Mouse (Mus musculus): Measurements from ENCODE around the gene Cfap73.

DNA sequence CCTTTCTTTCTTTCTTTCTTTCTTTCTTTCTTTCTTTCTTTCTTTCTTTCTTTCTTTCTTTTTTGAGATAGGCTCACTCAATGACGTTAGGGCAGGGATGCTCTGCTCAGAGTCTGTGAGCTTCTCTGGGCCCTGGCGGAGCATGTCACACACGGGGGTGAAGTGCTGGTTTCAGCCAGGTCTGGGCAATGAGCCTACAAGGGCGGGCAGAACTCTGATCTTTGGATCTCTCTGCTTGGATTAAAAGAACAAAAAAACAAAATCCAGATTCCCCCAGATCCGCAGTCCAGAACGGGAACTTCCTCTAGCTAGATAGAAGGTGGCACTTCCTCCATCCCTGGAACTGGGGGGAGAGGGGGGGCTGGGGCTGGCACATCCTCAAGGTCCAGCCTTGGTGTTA, 11.8 kb upstream of the Cfap73 start:
- TF ChIP-seq EP300 (IDR thresholded peaks at IDR 0.05; ENCODE audit: low read length) (no peak), MAX (IDR thresholded peaks at IDR 0.05; ENCODE audit: low read length) (no peak), RCOR1 (conservative IDR thresholded peaks at IDR 0.05; ENCODE audit: low read depth, low read length) (no peak), CHD1 (IDR thresholded peaks at IDR 0.05; ENCODE audit: low read depth, low read length) (no peak), CTCF (conservative IDR thresholded peaks at IDR 0.05 in 1 of 2, IDR thresholded peaks at IDR 0.05 in 1 of 2; ENCODE audit: low read depth in 2 of 2, low read length in 2 of 2) (no peak), USF1 (IDR thresholded peaks at IDR 0.05; ENCODE audit: low read depth, low read length) (no peak), MXI1 (IDR thresholded peaks at IDR 0.05; ENCODE audit: low read depth, low read length) (no peak), POLR2AphosphoS2 (IDR thresholded peaks at IDR 0.05; ENCODE audit: low read depth, low read length) (no peak), POLR2A (IDR thresholded peaks at IDR 0.05; ENCODE audit: low read depth, low read length) (no peak)

Measured in CH12.LX (cell line).